Mouse (Mus musculus) stomach, embryonic 16.5 days (tissue): ENCODE measurements around the gene Slc22a14. TPM values are rescaled to one million over a fixed set of nuclear protein-coding genes. Genes with fewer than 3 reads are reported as not detected.
A peak's percentile ranks its signal among the peaks of the same experiment; 100 is the strongest.

Experiments used
- ATAC-seq: fragments of 200-750 bp; cut with Nextera tagmentation; 2 replicates; pipeline ENCODE4 v1.8.0; 2017; ENCODE audit warnings: moderate number of reproducible peaks, moderate TSS enrichment; ENCODE audit not compliant: insufficient read depth, low FRiP score
- H3K27ac ChIP-seq: fragments of 300-500 bp; sonication (generic); 2 replicates; pipeline ENCODE4 v1.5.1; 2014; ENCODE audit warnings: low read length
- H3K27me3 ChIP-seq: fragments of 300-500 bp; sonication (generic); 2 replicates; pipeline ENCODE4 v1.6.1; 2014; ENCODE audit warnings: low read length, control low read depth, mixed read lengths; ENCODE audit not compliant: control insufficient read depth, insufficient read depth
- H3K36me3 ChIP-seq: fragments of 300-500 bp; sonication (generic); 2 replicates; pipeline ENCODE4 v1.6.1; 2014; ENCODE audit warnings: low read length; ENCODE audit not compliant: control insufficient read depth, insufficient read depth
- H3K4me1 ChIP-seq: fragments of 300-500 bp; sonication (generic); 2 replicates; pipeline ENCODE4 v1.6.1; 2014; ENCODE audit warnings: low read length, control low read depth, mixed read lengths; ENCODE audit not compliant: control insufficient read depth, insufficient read depth
- H3K4me2 ChIP-seq: fragments of 300-500 bp; sonication (generic); 2 replicates; pipeline ENCODE4 v1.6.1; 2014; ENCODE audit warnings: low read depth, low read length, mixed read lengths
- H3K4me3 ChIP-seq: fragments of 300-500 bp; sonication (generic); replicated peaks from 2 replicates; pipeline ENCODE4 v1.5.1; 2014; ENCODE audit warnings: mild to moderate bottlenecking, low read length
- H3K9ac ChIP-seq: fragments of 300-500 bp; sonication (generic); 2 replicates; pipeline ENCODE4 v1.6.1; 2014; ENCODE audit warnings: low read length
- H3K9me3 ChIP-seq: fragments of 300-500 bp; sonication (generic); replicated peaks from 2 replicates; pipeline ENCODE4 v1.6.1; 2016; ENCODE audit warnings: low read length, control low read depth; ENCODE audit not compliant: control insufficient read depth
- WGBS: fragments of 180-500 bp; shearing (Covaris S2); extraction: QIAGEN DNeasy Blood & Tissue Kit; methylation state at CpG from one replicate; pipeline ENCODE4 v1.1.7; 2014; 5-methylcytosine and 5-hydroxymethylcytosine counted together
- polyA plus RNA-seq: library from polyadenylated mRNA; unstranded; fragments of >200 nt; fragmentation: Nextera tagmentation; extraction: Ambion mirVana; gene quantifications from 2 replicates; pipeline ENCODE4 v1.2.1, GENCODE M21; 2015

The Slc22a14 gene
- polyA plus RNA-seq, 1 experiment from 2014 or later = not detected

- H3K4me1 ChIP-seq = no peaks in the 10 kb centered on the region
- no peaks in the 10 kb centered on the region for H3K9me3 ChIP-seq
- no peak within 1 kb of the TSS for H3K27ac ChIP-seq
- H3K36me3 ChIP-seq = no peaks in the 10 kb centered on the region
- WGBS = under 1% methylated on average over 65 of the region's 65 CpGs
- ATAC-seq = peak; percentile 80
- H3K27me3 ChIP-seq = no peaks in the 10 kb centered on the region
- peak within 1 kb of the TSS; percentile 48 for H3K4me3 ChIP-seq
- peak within 1 kb of the TSS; percentile 60 for H3K4me2 ChIP-seq
- H3K9ac ChIP-seq = peak within 1 kb of the TSS; percentile 52
Observed at GRCm38 (mm10) chr9:119156278-119157201, 208.8 kb downstream of the Slc22a14 start, which contains the start of gene Acaa1b. Acaa1b (minus strand) TSS chr9:119157093.

GRCm38 (mm10) chr9:119155826-119156225, 209.5 kb downstream of the Slc22a14 start:
- 49% methylated on average over 7 of the region's 7 CpGs for whole genome bisulfite sequencing
- no peaks in the 10 kb centered on the region for H3K36me3 ChIP-seq
- H3K27me3 ChIP-seq = no peaks in the 10 kb centered on the region
- no peaks in the 10 kb centered on the region for H3K4me1 ChIP-seq
- H3K27ac ChIP-seq = no peak overlapping the region
- ATAC-seq = no peak
- no peak overlapping the region for H3K9ac ChIP-seq
- H3K4me3 ChIP-seq = no peak overlapping the region
- H3K4me2 ChIP-seq = no peak overlapping the region; the same call in 1 of the 2 replicates
- H3K9me3 ChIP-seq = no peaks in the 10 kb centered on the region

- ATAC-seq = no peak
- Histone ChIP-seq H3K27me3 (no peaks in the 10 kb centered on the region), H3K4me1 (no peaks in the 10 kb centered on the region), H3K36me3 (no peaks in the 10 kb centered on the region), H3K9me3 (no peaks in the 10 kb centered on the region), H3K4me2 (no peak overlapping the region), H3K9ac (no peak overlapping the region), H3K4me3 (no peak overlapping the region), H3K27ac (no peak overlapping the region)
- WGBS = 78% methylated on average over 8 of the region's 8 CpGs
Observed at GRCm38 (mm10) chr9:119155416-119155815, 209.9 kb downstream of the Slc22a14 start.

GRCm38 (mm10) chr9:119151751-119152150, 213.6 kb downstream of the Slc22a14 start:
- H3K9ac ChIP-seq = no peak overlapping the region
- H3K4me2 ChIP-seq = no peak overlapping the region
- no peaks in the 10 kb centered on the region for H3K4me1 ChIP-seq
- no peaks in the 10 kb centered on the region for H3K27me3 ChIP-seq
- no peak for ATAC-seq
- no peak overlapping the region for H3K27ac ChIP-seq
- no peak overlapping the region for H3K4me3 ChIP-seq
- no peaks in the 10 kb centered on the region for H3K9me3 ChIP-seq
- 54% methylated on average over 2 of the region's 2 CpGs for WGBS
- no peaks in the 10 kb centered on the region for H3K36me3 ChIP-seq

GRCm38 (mm10) chr9:119149601-119150000, 215.8 kb downstream of the Slc22a14 start:
- no peak overlapping the region for H3K27ac ChIP-seq
- no peaks in the 10 kb centered on the region for H3K9me3 ChIP-seq
- no peaks in the 10 kb centered on the region for H3K36me3 ChIP-seq
- H3K4me1 ChIP-seq = no peaks in the 10 kb centered on the region
- WGBS = 23% methylated on average over 5 of the region's 5 CpGs
- H3K4me3 ChIP-seq = no peak overlapping the region
- ATAC-seq = no peak
- H3K27me3 ChIP-seq = no peaks in the 10 kb centered on the region
- no peak overlapping the region for H3K4me2 ChIP-seq
- no peak overlapping the region for H3K9ac ChIP-seq

- H3K27me3 ChIP-seq = no peaks in the 10 kb centered on the region
- no peak overlapping the region for H3K4me2 ChIP-seq
- H3K36me3 ChIP-seq = no peaks in the 10 kb centered on the region
- 66% methylated on average over 13 of the region's 13 CpGs for whole genome bisulfite sequencing
- no peaks in the 10 kb centered on the region for H3K4me1 ChIP-seq
- no peak overlapping the region for H3K9ac ChIP-seq
- no peak overlapping the region for H3K4me3 ChIP-seq
- no peak overlapping the region for H3K27ac ChIP-seq
- ATAC-seq = no peak
- no peaks in the 10 kb centered on the region for H3K9me3 ChIP-seq
Observed at GRCm38 (mm10) chr9:119146098-119146770, 219.1 kb downstream of the Slc22a14 start.

GRCm38 (mm10) chr9:119145638-119146037, 219.7 kb downstream of the Slc22a14 start:
- Histone ChIP-seq H3K9ac (no peak overlapping the region), H3K27ac (no peak overlapping the region), H3K4me3 (no peak overlapping the region), H3K9me3 (no peaks in the 10 kb centered on the region), H3K27me3 (no peaks in the 10 kb centered on the region), H3K4me2 (no peak overlapping the region), H3K4me1 (no peaks in the 10 kb centered on the region), H3K36me3 (no peaks in the 10 kb centered on the region)
- 58% methylated on average over 6 of the region's 6 CpGs for WGBS
- no peak for ATAC-seq

GRCm38 (mm10) chr9:119145137-119145536, 220.2 kb downstream of the Slc22a14 start:
- Histone ChIP-seq H3K27me3 (no peaks in the 10 kb centered on the region), H3K4me2 (no peak overlapping the region), H3K36me3 (no peaks in the 10 kb centered on the region), H3K27ac (no peak overlapping the region), H3K4me1 (no peaks in the 10 kb centered on the region), H3K4me3 (no peak overlapping the region), H3K9ac (no peak overlapping the region), H3K9me3 (no peaks in the 10 kb centered on the region)
- ATAC-seq = no peak
- 59% methylated on average over 10 of the region's 10 CpGs for WGBS

- WGBS = 73% methylated on average over 8 of the region's 8 CpGs
- H3K9ac ChIP-seq = no peak overlapping the region
- no peak overlapping the region for H3K27ac ChIP-seq
- no peaks in the 10 kb centered on the region for H3K9me3 ChIP-seq
- no peaks in the 10 kb centered on the region for H3K4me1 ChIP-seq
- H3K4me3 ChIP-seq = no peak overlapping the region
- H3K27me3 ChIP-seq = no peaks in the 10 kb centered on the region
- ATAC-seq = no peak
- no peaks in the 10 kb centered on the region for H3K36me3 ChIP-seq
- no peak overlapping the region for H3K4me2 ChIP-seq
Observed at GRCm38 (mm10) chr9:119144696-119145095, 220.7 kb downstream of the Slc22a14 start.
